Mouse (Mus musculus) olfactory bulb, adult 2 months (tissue): ENCODE measurements around the gene Creb5.

ENCODE experiments used
- CTCF ChIP-seq: fragments of 200-500 bp; IDR thresholded peaks from 2 replicates; pipeline ENCODE4 v1.5.1; 2012; ENCODE audit warnings: low read depth, mild to moderate bottlenecking, low read length, moderate library complexity; ENCODE audit not compliant: insufficient read depth
- POLR2A ChIP-seq: fragments of 200-500 bp; IDR thresholded peaks from 2 replicates; pipeline ENCODE4 v1.6.1; 2012; ENCODE audit warnings: mild to moderate bottlenecking, low read depth, low read length, moderate library complexity; ENCODE audit not compliant: insufficient read depth

DNA sequence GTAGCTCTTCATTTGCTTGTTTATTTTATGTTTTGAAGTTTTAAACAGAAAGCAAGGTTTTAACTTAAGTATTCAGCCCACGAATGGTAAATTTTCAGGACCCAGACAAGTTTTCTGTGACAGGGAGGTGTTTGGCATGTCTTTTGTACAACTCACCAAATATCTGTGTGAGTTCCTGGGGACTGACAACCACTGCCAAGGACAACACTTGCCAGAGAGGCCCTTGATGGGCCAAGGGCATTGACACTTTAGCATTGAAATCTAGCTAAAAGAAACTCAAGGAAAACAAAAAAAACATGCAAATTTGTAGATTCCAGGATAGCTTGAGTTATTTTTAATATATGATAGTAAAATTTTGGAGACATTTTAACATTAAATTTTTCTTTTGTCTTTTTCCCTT is 332.6 kb downstream of the Creb5 start:
- TF ChIP-seq CTCF (no peak), POLR2A (no peak)
